Mouse (Mus musculus) embryo, embryonic 10 days (tissue): ENCODE measurements around the gene Nr2f2.

ENCODE experiments used
- DNase-seq: peaks from one replicate; pipeline ENCODE4 v3.0.0-alpha.2; 2015; ENCODE audit warnings: low spot score

Gene Nr2f2

GRCm38 (mm10) chr7:70365941-70366807 is at the start of gene Nr2f2:
TSS of gene Nr2f2 (minus strand) at chr7:70366735.
- DNase-seq, result peak; percentile 68

DNA sequence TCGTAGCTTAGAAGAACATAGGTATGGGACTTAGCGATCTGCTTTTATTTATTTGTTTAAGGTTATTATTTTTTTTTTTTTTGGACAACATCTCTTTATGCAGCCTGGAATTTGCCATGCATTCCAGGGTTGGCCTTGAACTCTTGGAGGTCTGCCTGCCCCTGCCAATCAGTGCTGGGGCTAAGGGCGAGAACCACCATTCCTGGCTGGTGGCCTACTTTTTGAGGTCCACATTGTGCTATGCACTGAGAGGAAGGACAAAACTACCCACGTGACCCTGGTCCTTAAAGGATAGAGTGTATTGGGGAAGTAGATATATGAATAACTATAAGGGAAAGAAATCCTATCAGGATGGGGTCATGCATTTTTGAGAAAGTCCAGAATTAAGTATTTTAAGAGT is 47.9 kb upstream of the Nr2f2 start:
- no peak for DNase-seq

GRCm38 (mm10) chr7:70413646-70414045 is 47.1 kb upstream of the Nr2f2 start:
- no peak for DNase-seq

DNA sequence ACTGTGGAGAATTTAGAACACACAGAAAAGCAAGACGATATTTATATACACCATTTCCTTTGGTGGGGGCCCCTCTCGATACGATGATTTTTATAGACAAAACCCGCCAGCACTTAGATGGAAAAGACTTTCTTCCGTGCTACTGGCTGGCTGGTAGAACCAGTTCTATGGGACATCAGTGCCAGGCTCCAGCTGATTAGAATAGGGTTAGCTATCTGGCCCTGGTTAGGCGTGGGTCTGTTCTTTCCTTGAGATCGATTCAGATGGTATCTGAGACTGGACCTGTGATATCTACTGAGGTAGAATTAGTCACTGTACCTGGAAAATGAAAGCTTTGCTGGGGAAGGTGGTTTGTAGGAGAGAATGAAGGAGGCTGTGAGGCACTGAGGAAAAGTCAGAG is 46.4 kb upstream of the Nr2f2 start:
- no peak for DNase-seq

GRCm38 (mm10) chr7:70410350-70410749 is 43.8 kb upstream of the Nr2f2 start:
- DNase-seq, result no peak

- DNase-seq, result no peak
Measured at GRCm38 (mm10) chr7:70409890-70410289, 43.4 kb upstream of the Nr2f2 start.

DNA sequence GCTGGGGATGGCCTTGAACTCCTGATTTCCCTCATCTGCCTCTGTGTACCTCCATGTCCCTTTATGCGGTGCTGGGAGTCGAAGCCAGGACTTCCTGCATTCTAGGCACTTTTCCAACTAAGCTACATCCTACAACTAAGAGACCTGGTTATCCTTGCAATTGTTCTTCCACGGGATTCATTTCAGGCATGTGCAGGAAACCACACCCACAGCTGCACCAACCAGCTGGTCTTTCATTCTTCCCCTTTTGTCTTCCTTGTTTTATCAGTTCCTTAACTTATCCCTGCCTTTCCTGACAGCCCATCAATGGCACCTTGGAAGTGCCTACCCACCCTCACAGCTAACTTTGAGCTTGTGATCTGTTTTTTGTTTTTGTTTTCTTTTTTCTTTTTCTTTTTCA is 42.3 kb upstream of the Nr2f2 start:
- no peak for DNase-seq

- DNase-seq, result no peak
Measured at GRCm38 (mm10) chr7:70407123-70407522, 40.6 kb upstream of the Nr2f2 start.

DNA sequence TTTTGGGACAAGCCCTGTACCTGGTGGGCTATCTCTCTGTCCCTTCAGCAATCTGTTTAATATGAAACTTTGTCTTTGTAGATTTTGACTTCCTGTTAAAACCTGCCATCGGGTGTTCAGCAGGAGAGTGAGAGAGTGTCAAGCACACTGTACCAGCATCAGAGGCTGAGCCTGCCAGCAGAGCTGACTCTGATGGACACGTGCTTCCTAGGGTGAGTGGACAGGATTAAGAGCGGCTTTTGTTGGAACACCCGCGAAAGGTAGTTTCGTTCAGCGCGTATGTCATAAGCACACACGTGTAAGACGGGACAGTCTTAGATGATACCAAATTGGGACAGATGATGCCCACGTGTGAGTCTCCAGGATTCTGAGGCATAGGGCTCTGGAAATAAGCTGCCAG is 40.0 kb upstream of the Nr2f2 start:
- no peak for DNase-seq

GRCm38 (mm10) chr7:70405466-70405865 is 38.9 kb upstream of the Nr2f2 start:
- DNase-seq, result no peak

- no peak for DNase-seq
Measured at GRCm38 (mm10) chr7:70382828-70383227, 16.3 kb upstream of the Nr2f2 start.

DNA sequence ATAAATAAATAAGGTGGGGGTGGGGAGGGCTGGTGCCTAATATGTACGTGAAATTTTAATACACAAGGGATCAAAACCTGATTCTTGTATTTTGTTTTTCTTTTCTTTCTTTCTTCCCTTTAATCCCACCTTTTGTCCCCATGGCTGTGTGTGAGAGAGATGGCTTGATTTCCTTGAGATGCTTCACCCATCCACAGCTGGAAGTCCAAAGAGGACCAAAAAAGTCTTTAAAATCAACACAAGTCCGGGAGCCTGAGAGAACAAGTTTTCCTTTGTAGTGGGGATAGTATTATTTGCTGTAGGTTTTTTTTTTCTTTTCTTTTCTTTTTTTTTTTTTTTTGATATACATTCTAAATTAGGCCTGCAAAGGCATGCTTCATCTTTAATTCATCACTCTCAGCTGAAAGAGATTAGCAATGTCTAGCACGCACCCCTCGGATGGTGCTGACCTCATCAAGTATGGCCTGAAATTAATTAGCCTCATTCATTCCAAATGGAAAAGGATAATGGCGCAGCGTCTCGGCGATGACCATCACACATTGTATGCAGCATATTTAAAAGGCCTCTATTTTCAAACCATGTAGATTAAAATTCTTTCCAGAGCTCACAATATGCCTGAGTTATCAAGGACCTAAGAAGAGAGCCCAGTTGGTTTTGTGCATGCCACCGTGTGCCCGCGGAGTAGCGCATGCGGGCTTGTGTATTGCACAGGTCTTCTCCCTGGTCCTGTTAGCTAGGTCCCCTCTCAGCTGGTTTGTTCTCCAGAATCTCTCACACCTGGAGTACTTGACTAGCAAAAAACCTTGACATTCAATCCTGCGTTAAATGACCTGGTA is 15.1 kb upstream of the Nr2f2 start:
- DNase-seq, result no peak

GRCm38 (mm10) chr7:70380943-70381342 is 14.4 kb upstream of the Nr2f2 start:
- no peak for DNase-seq

- DNase-seq, result no peak
Measured at GRCm38 (mm10) chr7:70380246-70380645, 13.7 kb upstream of the Nr2f2 start.

- DNase-seq, result no peak
Measured at GRCm38 (mm10) chr7:70370552-70371262, 4.2 kb upstream of the Nr2f2 start.

- DNase-seq, result peak; percentile 61
Measured at GRCm38 (mm10) chr7:70369731-70370551, 3.4 kb upstream of the Nr2f2 start.

DNA sequence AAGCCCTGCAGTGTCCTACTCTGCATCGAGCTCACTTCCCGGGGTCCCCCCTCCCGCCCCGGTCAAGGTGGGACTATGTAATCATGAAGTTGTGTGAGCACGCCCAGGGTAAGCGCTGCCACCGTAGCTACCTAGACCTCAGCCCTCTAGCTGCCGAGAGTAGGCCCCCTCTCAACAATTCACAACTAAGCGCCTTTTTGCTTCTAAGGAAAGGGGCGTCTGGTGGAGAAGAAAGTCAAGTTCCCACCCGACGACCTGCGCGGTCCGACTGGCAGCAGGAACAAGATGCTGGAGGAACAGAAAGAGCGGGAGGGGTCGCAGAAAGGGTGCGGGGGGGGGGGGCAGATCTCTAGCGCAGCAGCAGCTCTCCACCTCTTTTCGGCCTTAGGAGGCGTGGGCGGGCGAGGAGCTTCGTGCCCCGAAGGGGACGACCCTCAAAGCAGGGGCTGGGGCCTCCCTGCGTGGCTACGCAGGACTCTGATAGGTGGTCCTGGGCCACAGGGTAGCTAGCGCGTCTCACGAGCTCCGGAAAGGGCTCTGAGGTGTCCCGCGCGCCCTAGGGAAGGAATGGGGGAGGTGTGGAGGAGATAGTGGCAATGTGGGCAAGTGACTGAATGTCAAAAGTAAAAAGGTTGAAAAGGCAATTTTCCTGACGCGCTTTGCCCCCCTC is 2.7 kb upstream of the Nr2f2 start:
- peak; percentile 81 for DNase-seq

GRCm38 (mm10) chr7:70368751-70369060 is 2.2 kb upstream of the Nr2f2 start:
- DNase-seq, result no peak

GRCm38 (mm10) chr7:70368268-70368655 is 1.7 kb upstream of the Nr2f2 start:
- DNase-seq, result peak; percentile 53

DNA sequence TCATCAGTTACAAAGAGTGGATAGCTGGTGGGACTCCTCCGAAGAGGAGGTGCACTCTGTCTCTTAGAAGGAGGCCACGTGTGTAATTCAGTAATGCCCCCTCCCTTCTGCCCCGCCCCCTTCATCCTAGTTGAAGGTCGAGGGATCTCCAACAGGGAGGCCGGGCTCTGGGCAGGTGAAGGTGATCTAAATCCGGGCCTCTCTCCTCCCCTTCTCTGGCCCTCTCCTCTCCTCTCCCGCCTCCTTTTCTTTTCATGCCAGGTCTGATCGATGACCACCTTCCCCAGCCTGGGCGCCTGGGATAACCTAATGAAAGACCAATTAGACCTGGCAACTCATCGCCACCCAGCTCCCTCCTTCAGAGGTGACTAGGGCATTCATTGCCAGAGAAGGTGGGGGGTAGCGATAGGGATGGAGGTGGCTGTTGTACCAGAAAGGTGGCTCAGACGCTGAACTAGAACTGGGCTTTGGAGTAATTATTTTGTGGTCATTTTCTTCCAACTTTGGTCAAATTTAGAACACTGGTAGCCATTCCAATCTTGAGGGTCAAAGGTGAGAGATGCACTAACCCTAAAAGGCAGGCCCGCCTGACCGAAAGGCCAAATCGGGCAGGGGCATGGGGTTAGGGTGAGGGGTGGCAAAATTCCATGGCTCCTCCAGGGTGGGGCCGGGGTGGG is 1.2 kb upstream of the Nr2f2 start:
- peak; percentile 54 for DNase-seq

DNA sequence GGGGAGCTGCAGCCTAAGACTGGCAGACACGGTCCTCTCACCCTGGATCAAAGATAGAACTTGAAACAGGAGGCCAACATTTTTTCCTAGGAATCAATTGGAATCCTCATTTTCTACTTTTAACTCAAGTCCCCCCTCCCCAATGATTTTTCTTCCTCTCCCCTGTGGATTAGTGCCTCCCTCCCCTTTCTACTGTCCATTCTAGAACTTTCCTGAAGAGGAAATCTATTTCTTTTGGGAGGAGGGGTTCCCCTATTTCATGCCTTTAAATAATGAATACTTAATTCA is 217 bp upstream of the Nr2f2 start:
- DNase-seq, result no peak
